Mouse (Mus musculus) frontal cortex, postnatal 14 days (tissue): ENCODE measurements around the gene H2-Ob.
"Not testable (repeated sequence)": the region's sequence is repeated elsewhere in the genome, so short reads cannot be mapped to it uniquely, and the experiment has no call there.

Experiments used
- DNase-seq, 2 experiments: peaks; one replicate each; pipeline ENCODE4 v3.0.0; 2022; ENCODE audit warnings: low spot score in 2 of 2

H2-Ob gene

GRCm38 (mm10) chr17:34207456-34207855, 31.2 kb upstream of the H2-Ob start:
- no peak for DNase-seq

GRCm38 (mm10) chr17:34207866-34208265, 30.8 kb upstream of the H2-Ob start:
- DNase-seq = no peak

- no peak for DNase-seq
Measured at GRCm38 (mm10) chr17:34208421-34208820, 30.3 kb upstream of the H2-Ob start.

- no peak for DNase-seq
Measured at GRCm38 (mm10) chr17:34209680-34210079, 29.0 kb upstream of the H2-Ob start.

- DNase-seq = no peak
Measured at GRCm38 (mm10) chr17:34210599-34210998, 28.1 kb upstream of the H2-Ob start.

GRCm38 (mm10) chr17:34211746-34212365, 26.8 kb upstream of the H2-Ob start:
- no peak for DNase-seq

DNA sequence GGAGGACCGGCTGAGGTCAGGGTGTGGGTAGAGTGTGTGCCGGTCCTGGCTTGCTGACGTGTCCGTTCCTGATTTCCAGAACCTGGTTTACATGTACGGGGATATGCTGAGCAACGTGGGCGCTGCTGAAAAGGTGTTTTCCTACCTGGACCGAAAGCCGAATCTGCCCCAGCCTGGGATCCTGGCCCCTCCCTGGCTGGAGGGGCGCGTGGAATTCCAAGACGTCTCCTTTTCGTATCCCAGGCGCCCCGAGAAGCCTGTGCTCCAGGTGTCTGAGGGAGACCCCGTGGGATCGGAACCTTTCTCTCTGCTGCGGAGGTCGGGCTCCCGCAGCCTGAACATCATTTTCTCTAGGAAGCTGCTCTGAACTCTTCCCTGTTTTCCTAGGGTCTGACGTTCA, 24.8 kb upstream of the H2-Ob start:
- DNase-seq = no peak

- no peak for DNase-seq
Measured at GRCm38 (mm10) chr17:34215176-34215575, 23.5 kb upstream of the H2-Ob start.

DNA sequence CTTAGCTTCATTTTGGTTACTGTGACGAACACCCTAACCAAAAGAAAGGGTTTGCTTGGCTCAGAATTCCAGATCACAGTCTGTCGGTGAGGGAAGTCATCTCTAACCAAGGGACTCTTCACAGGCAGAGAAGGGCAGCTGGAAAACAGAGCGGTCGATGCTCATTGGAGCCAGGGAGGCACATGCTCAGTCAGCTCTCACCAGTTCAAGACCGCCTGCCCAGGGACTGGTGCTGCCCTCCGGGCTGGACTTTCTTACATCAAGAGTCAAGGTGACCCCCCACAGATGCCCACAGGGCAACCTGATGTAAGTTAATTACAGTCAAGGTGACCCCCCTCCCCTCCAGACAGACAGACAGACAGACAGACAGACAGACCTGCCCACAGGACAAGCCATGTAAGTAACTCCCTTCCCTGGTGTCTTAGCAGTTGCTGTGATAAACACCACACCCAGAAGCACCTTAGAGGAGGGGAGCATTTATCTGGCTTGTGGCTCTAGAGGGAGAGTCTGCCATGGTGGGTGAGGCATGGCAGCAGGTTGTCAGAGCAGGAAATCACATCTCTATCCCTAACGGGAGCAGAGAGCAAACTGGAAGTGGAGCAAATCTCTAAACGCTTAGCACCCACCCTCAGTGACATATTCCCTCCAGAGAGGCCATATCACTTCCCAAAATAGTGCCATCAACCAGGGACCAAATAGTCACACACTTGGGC, 21.3 kb upstream of the H2-Ob start:
- DNase-seq = no peak

- DNase-seq = no peak
Measured at GRCm38 (mm10) chr17:34217986-34218385, 20.7 kb upstream of the H2-Ob start.

DNA sequence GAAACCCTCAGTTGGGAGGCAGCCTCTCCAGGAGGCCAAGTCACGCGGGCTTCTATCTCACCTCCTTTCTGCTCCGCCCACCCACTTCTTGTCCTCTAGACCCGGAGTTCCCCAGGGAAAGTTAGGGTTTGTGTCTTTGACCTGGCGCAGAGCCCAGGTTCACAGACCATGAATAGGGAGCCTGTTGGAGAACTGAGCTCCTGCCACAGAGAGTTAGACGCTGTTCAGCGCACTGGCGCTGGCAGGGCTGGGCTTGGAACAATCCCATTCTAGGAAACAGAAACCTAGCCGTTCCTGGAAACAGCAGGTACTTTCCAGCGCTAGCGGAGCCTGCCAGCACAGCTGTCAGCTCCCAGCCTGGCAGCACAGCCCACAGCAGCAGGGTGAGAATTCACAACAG, 20.0 kb upstream of the H2-Ob start:
- no peak for DNase-seq

- DNase-seq = not testable (repeated sequence)
Measured at GRCm38 (mm10) chr17:34219096-34219495, 19.6 kb upstream of the H2-Ob start.

DNA sequence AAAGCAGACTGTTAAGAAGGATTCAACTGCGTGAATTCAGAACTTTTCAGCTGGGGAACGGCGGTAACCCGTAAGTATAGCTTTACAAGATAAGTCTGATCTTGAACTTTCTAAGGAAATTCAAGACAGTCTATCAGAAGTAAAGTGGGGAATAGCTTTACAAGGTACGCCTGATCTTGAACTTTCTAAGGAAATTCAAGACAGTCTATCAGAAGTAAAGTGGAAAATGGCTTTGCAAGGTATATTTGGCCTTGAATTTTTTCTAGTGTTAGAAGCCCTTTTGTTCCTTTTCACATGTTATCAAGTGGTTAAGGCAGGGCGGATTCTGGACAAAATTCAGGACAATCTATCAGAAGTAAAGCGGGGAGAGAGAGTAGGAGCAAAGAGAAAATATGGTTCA, 18.9 kb upstream of the H2-Ob start:
- DNase-seq = not testable (repeated sequence)

GRCm38 (mm10) chr17:34220401-34220800, 18.3 kb upstream of the H2-Ob start:
- not testable (repeated sequence) for DNase-seq

- no peak for DNase-seq
Measured at GRCm38 (mm10) chr17:34224816-34225215, 13.9 kb upstream of the H2-Ob start.

DNA sequence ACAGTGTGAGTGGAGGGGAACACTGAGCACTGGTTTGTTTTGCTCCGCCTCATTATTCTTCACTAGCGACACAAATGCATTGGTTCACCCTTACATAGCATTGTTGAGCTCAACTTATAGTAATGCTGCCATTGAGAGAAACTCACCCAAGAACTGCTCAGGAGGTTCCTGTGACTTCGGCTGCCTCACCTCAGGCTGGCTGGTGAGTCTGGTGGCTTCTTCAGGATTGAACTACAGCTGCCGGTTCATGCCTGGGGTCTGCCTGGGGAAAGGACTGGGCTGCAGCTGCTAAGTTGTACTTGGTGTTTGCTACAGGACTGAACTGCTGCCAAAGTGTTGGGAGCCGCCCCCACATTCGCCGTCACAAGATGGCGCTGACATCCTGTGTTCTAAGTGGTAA, 13.3 kb upstream of the H2-Ob start:
- no peak for DNase-seq

DNA sequence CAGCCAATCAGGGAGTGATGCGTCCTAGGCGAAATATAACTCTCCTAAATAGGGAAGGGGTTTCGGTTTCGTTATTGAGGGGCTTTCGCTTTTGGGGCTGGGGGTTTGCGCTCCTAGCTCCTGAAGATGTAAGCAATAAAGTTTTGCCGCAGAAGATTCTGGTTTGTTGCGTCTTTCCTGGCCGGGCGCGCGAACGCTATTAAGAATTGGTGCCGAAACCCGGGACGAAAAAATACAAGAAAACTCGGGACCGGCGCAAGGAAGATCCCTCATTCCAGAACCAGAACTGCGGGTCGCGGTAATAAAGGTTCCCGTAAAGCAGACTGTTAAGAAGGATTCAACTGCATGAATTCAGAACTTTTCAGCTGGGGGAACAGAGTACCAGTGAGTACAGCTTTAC, 12.8 kb upstream of the H2-Ob start:
- DNase-seq = not testable (repeated sequence)

GRCm38 (mm10) chr17:34230971-34231370, 7.7 kb upstream of the H2-Ob start:
- DNase-seq = peak in 1 of 2 experiments; percentile 17

DNA sequence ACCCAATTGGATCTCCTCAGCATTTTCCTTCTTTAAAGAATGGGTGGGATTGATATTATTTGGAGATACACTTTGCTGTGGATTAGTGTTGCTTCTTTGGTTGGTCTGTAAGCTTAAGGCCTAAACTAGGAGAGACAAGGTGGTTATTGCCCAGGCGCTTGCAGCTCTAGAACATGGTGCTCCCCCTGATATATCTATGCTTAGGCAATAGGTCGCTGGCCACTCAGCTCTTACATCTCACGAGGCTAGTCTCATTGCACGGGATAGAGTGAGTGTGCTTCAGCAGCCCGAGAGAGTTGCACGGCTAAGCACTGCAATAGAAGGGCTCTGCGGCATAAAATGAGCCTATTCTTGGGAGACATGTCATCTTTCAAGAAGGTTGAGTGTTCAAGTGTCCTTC, 6.7 kb upstream of the H2-Ob start:
- DNase-seq = not testable (repeated sequence)

DNA sequence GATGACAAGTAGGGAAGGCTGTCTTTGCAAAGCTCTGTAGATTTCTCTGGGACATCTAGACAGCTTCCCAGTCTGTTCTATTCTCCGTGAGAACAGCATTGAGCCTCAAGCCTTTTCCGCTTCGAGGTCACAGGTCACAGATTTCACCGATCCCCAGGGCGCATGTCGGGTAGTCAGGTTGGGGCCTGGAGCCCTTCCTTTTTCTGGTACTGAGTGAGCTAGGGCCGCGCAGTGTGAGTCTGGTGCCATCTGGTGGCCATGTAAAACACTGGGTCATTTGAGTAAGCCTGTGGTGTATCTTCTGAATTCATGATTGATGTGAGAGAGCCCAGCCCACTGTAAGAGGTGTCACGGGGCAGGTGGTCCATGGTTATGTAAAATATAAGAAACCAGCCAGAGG, 3.8 kb upstream of the H2-Ob start:
- DNase-seq = peak; percentile 36 to 65

DNA sequence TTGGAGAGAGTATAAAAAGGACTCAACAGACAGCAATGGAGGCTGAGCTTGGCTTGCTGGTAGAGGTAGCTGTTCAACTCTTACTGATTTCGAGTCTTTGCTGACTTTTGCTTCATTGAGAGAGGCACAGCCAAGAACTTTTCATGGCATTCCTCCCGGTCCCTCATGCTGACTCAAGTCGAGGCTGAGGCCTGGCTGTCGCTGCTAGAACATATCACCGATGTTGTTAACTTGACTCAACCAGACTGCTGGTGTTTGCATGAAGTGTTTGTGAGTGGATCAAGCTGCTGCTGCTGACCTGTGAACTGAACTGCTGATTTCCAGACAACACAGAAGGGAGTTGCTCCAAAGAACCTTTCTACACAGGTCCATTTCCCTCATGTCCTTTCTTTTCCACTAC, 2.0 kb upstream of the H2-Ob start:
- DNase-seq = no peak

DNA sequence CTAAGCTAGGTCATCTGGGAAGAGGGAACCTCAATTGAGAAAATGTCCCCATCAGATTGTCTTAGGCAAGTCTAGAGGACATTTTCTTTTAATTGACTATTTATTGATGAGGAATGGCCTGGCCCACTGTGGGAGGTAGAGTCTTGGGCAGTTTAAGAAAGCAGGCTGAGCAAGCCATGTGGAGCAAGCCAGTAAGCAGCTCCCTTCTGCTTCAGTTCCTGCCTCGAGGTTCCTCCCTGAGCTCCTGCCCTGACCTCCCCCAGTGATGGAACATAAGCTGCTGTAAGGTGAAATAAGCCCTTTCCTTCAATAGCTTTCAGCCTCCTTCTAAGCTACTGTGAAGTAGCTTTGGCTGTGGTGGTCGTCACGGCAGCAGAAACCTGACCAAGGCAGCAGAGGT, 962 bp upstream of the H2-Ob start:
- no peak for DNase-seq

DNA sequence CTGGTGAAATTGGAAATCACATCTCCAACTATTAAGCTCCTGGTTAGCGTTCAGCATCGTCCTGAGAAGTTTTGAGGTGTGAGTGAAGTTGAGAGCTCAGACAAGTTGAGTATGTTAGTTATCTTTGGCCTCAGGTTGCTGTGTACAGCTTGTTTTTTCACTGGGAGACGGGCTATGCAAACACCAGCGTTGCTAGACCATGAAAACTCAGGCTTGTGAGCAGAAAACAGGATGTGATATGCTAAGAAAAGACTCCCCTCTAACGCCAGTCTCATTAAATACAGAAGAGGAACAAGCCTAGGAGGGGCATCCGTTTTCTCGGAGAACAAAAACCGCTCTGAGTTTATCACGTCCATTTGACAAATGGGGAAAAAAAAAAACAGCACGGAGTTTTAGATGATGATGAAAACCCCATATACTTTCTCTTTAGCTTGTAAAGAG, 918 bp downstream of the H2-Ob start:
- no peak for DNase-seq

- no peak for DNase-seq
Measured at GRCm38 (mm10) chr17:34240366-34240765, 1.7 kb downstream of the H2-Ob start.
